Mouse (Mus musculus): ENCODE measurements around the gene Gm10300. TPM values are rescaled to one million over a fixed set of nuclear protein-coding genes. Genes with fewer than 3 reads are reported as not detected.

Gm10300 gene
- not detected in 2 replicates for polyA plus RNA-seq (2015; fragmentation: Nextera tagmentation; extraction: Ambion mirVana)

DNA sequence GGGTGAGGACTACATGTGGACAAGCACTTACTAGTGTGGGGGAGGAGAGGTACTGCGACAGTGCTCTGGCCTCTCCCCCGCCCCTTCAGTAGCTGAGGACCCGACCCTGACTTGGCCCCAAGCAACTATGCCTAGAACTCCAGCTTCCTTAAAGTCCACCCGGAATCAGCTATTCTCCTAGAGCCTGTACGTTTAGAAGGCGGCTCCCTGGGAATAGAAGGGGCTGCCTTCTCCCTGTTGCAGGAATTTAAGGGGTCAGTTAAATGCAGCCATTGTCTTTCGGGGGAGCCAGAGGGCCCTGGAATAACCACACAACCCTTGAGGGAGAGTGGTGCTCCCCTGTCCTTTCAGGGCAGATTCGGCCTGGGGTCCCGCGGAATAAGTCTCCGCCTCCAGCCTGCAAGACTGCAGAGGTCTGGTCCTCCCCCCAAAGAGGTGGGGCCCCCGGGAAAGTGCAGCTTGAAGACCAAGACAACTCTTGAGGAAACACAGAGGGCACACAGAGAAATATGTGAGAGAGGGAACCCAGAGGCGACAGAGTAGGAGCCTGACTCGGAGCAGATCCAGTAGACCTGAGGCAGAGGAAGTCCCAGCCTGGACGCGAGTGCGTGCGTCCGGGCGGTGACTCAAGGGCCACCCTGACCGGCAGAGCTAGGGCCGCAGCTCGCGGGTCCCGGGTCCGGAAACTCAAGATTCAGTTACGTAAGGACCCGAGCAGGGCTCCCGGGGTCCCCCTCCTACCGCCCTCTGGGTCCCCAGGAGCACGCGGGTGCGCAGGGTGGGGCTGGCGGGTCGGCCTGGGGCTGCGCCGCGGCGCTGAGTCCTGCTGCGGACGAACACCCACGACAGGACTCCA, at the start of gene Gm10300:
TSS of gene Gm10300 (plus strand) at position 621 of the 856 bp plus-strand sequence.
- peaks cover 13% of the 10 kb centered on the region for H3K4me1 ChIP-seq (replicated peaks)
- under 1% methylated on average over 42 of the region's 42 CpGs for WGBS
- peaks cover 11% of the 10 kb centered on the region; the same call in 1 of the 2 replicates for H3K27me3 ChIP-seq
- H3K4me2 ChIP-seq: peak within 1 kb of the TSS; percentile 100
- peak within 1 kb of the TSS; percentile 50 for H3K9ac ChIP-seq
- peak within 1 kb of the TSS; percentile 63 for H3K4me3 ChIP-seq
- no peak within 1 kb of the TSS for H3K27ac ChIP-seq (replicated peaks)
- no peaks in the 10 kb centered on the region for H3K9me3 ChIP-seq
- ATAC-seq (ENCODE audit: low FRiP score, low read depth): peak; percentile 38; the same call in 1 of the 2 replicates
- H3K36me3 ChIP-seq: no peaks in the 10 kb centered on the region

DNA sequence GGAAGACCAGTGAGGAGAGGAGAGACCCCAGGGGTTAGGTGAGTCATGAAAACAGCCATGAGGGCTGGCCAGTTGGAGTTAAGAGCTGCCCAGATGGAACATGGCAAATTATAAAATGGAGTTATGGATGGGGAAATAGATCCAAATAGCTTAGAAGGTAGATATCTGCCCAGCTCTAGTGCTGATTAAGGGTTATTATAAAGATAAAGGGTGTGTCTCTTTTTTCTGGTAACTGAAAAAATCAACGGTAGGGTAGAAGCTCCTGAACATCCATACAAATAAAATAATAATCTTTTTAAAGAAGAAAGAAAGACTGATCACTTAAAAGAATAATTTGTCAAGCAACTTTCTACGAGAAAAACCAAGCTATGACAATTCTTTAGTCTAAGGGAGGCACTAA, 49.2 kb upstream of the Gm10300 start:
- Histone ChIP-seq H3K27ac (replicated peaks) (no peak overlapping the region), H3K36me3 (no peaks in the 10 kb centered on the region), H3K9me3 (no peaks in the 10 kb centered on the region), H3K4me1 (replicated peaks) (peaks cover 16% of the 10 kb centered on the region), H3K4me2 (no peak overlapping the region), H3K9ac (no peak overlapping the region), H3K4me3 (no peak overlapping the region), H3K27me3 (no peaks in the 10 kb centered on the region)
- WGBS: 58% methylated on average over 2 of the region's 2 CpGs
- no peak for ATAC-seq (ENCODE audit: low FRiP score, low read depth)

GRCm38 (mm10) chr4:132025738-132026527, 48.6 kb upstream of the Gm10300 start:
- Histone ChIP-seq H3K27me3 (no peaks in the 10 kb centered on the region), H3K4me1 (replicated peaks) (peaks cover 16% of the 10 kb centered on the region), H3K36me3 (no peaks in the 10 kb centered on the region), H3K4me2 (no peak overlapping the region), H3K27ac (replicated peaks) (no peak overlapping the region), H3K9ac (no peak overlapping the region), H3K4me3 (no peak overlapping the region), H3K9me3 (no peaks in the 10 kb centered on the region)
- WGBS: 20% methylated on average over 5 of the region's 5 CpGs
- ATAC-seq (ENCODE audit: low FRiP score, low read depth): peak; percentile 45; the same call in 1 of the 2 replicates

DNA sequence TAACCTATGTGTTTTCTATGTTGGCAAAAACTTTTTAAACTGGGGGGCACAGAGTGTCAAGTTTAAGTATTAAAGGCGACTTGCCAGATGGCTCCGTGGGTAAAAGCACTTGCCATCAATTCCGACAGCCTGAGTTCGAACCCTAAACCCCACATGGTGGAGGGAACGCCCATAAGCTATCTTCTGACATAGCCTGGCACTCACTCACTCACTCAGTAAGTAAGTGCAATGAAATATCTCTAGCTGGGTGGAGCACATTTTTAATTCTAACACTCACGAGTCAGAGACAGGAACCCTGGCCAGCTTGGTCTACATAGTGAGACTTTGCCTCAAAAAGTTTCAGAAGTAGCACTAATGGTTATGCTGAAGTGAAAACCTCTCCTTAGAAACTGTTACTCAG, 47.3 kb upstream of the Gm10300 start:
- Histone ChIP-seq H3K9ac (no peak overlapping the region), H3K4me1 (replicated peaks) (peaks cover 22% of the 10 kb centered on the region), H3K4me3 (no peak overlapping the region), H3K9me3 (no peaks in the 10 kb centered on the region), H3K36me3 (no peaks in the 10 kb centered on the region), H3K4me2 (no peak overlapping the region), H3K27ac (replicated peaks) (no peak overlapping the region), H3K27me3 (no peaks in the 10 kb centered on the region)
- 86% methylated on average over 6 of the region's 6 CpGs for WGBS
- no peak for ATAC-seq (ENCODE audit: low FRiP score, low read depth)

- Histone ChIP-seq H3K4me1 (replicated peaks) (peaks cover 22% of the 10 kb centered on the region), H3K9me3 (no peaks in the 10 kb centered on the region), H3K9ac (no peak overlapping the region), H3K4me3 (no peak overlapping the region), H3K36me3 (no peaks in the 10 kb centered on the region), H3K27me3 (no peaks in the 10 kb centered on the region), H3K4me2 (no peak overlapping the region), H3K27ac (replicated peaks) (no peak overlapping the region)
- ATAC-seq (ENCODE audit: low FRiP score, low read depth): no peak
- WGBS: 90% methylated on average over 1 of the region's 1 CpGs
Measured at GRCm38 (mm10) chr4:132027806-132028205, 46.7 kb upstream of the Gm10300 start.

- Histone ChIP-seq H3K9ac (no peak overlapping the region), H3K9me3 (no peaks in the 10 kb centered on the region), H3K36me3 (no peaks in the 10 kb centered on the region), H3K4me2 (no peak overlapping the region), H3K4me3 (no peak overlapping the region), H3K4me1 (replicated peaks) (peaks cover 23% of the 10 kb centered on the region), H3K27ac (replicated peaks) (no peak overlapping the region), H3K27me3 (no peaks in the 10 kb centered on the region)
- 58% methylated on average over 10 of the region's 10 CpGs for WGBS
- no peak for ATAC-seq (ENCODE audit: low FRiP score, low read depth)
Measured at GRCm38 (mm10) chr4:132029851-132030741, 44.4 kb upstream of the Gm10300 start.

DNA sequence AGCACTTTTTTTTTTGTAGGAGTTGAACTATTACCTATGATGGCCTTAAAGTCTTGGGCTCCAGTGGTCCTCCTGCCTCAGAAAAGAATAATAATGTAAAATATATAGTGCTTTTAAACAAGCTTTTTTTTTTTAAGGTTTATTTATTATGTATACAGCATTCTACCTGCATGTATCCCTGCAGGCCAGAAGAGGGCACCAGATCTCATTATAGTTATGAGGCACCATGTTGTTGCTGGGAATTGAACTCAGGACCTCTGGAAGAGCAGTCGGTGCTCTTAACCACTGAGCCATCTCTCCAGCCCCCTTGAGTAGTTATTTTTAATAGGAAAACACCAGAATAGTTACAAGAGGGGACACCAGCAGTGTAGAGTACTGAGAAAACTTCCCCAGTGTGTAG, 41.3 kb upstream of the Gm10300 start:
- Histone ChIP-seq H3K27me3 (no peaks in the 10 kb centered on the region), H3K4me3 (no peak overlapping the region), H3K4me1 (replicated peaks) (peaks cover 26% of the 10 kb centered on the region), H3K9ac (no peak overlapping the region), H3K4me2 (no peak overlapping the region), H3K9me3 (no peaks in the 10 kb centered on the region), H3K36me3 (no peaks in the 10 kb centered on the region), H3K27ac (replicated peaks) (0 out of 2 replicates have a peak overlapping the region, but pooled peaks have one; percentile 8)
- ATAC-seq (ENCODE audit: low FRiP score, low read depth): no peak
- WGBS: 90% methylated on average over 1 of the region's 1 CpGs

GRCm38 (mm10) chr4:132034242-132034641, 40.3 kb upstream of the Gm10300 start:
- H3K27me3 ChIP-seq: no peaks in the 10 kb centered on the region
- no peak for ATAC-seq (ENCODE audit: low FRiP score, low read depth)
- no peak overlapping the region for H3K4me3 ChIP-seq
- H3K4me1 ChIP-seq (replicated peaks): peaks cover 32% of the 10 kb centered on the region
- no peak overlapping the region for H3K4me2 ChIP-seq
- H3K36me3 ChIP-seq: no peaks in the 10 kb centered on the region
- 13% methylated on average over 2 of the region's 2 CpGs for WGBS
- H3K27ac ChIP-seq (replicated peaks): no peak overlapping the region; the same call in 1 of the 2 replicates
- H3K9me3 ChIP-seq: no peaks in the 10 kb centered on the region
- no peak overlapping the region for H3K9ac ChIP-seq

- H3K36me3 ChIP-seq: no peaks in the 10 kb centered on the region
- no peak overlapping the region for H3K4me2 ChIP-seq
- H3K9me3 ChIP-seq: no peaks in the 10 kb centered on the region
- no peak for ATAC-seq (ENCODE audit: low FRiP score, low read depth)
- no peak overlapping the region for H3K27ac ChIP-seq (replicated peaks)
- H3K4me3 ChIP-seq: no peak overlapping the region
- no peak overlapping the region for H3K9ac ChIP-seq
- H3K4me1 ChIP-seq (replicated peaks): peaks cover 32% of the 10 kb centered on the region
- 78% methylated on average over 5 of the region's 5 CpGs for WGBS
- H3K27me3 ChIP-seq: no peaks in the 10 kb centered on the region
Measured at GRCm38 (mm10) chr4:132037137-132037536, 37.4 kb upstream of the Gm10300 start.

GRCm38 (mm10) chr4:132037991-132038390, 36.5 kb upstream of the Gm10300 start:
- 27% methylated on average over 7 of the region's 7 CpGs for WGBS
- Histone ChIP-seq H3K27me3 (no peaks in the 10 kb centered on the region), H3K27ac (replicated peaks) (no peak overlapping the region), H3K9me3 (no peaks in the 10 kb centered on the region), H3K9ac (no peak overlapping the region), H3K36me3 (no peaks in the 10 kb centered on the region), H3K4me1 (replicated peaks) (peaks cover 35% of the 10 kb centered on the region), H3K4me3 (no peak overlapping the region), H3K4me2 (no peak overlapping the region)
- no peak for ATAC-seq (ENCODE audit: low FRiP score, low read depth)

DNA sequence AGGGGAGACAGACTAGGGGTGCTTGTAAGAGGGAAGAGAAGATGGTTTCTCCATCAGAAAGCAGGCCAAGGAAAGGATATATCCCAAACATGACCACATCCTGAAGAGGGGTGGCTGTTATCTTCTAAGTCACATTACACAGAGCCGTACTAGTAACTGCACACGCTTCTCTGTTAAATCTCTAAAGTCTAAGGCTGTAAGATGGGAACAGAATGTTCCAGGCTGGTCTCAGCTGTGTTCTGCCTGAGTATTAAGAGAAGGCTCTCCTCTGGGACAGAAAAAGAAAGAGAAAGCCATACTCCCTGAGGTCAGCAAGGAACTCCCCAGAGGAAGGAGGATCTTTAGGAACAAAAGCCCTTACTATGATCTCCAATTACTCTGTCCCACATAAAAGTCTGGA, 35.7 kb upstream of the Gm10300 start:
- WGBS: 66% methylated on average over 2 of the region's 2 CpGs
- H3K4me2 ChIP-seq: no peak overlapping the region
- no peak overlapping the region for H3K27ac ChIP-seq (replicated peaks)
- H3K4me3 ChIP-seq: no peak overlapping the region
- peaks cover 35% of the 10 kb centered on the region for H3K4me1 ChIP-seq (replicated peaks)
- no peaks in the 10 kb centered on the region for H3K36me3 ChIP-seq
- no peaks in the 10 kb centered on the region for H3K9me3 ChIP-seq
- no peak overlapping the region for H3K9ac ChIP-seq
- no peaks in the 10 kb centered on the region for H3K27me3 ChIP-seq
- no peak for ATAC-seq (ENCODE audit: low FRiP score, low read depth)
